Mouse (Mus musculus) liver, adult 2 months (tissue): ENCODE results near the gene Fgd3. TPM values are rescaled to one million over a fixed set of nuclear protein-coding genes. Genes with fewer than 3 reads are reported as not detected.

Source experiments
- DNase-seq: peaks from one replicate; pipeline ENCODE4 v3.0.0-alpha.2; 2011; ENCODE audit warnings: low read depth, low spot score; ENCODE audit errors: extremely low read depth
- H3K27ac ChIP-seq: fragments of 200-500 bp; replicated peaks from 2 replicates; pipeline ENCODE4 v1.5.1; 2012; ENCODE audit warnings: low read depth, mild to moderate bottlenecking, control low read depth, inconsistent platforms, low read length; ENCODE audit not compliant: insufficient read depth
- H3K27me3 ChIP-seq: fragments of 200-500 bp; 2 replicates; pipeline ENCODE4 v1.6.1; 2012; ENCODE audit warnings: mild to moderate bottlenecking, moderate library complexity, low read length, inconsistent platforms; ENCODE audit not compliant: control insufficient read depth, insufficient read depth
- H3K36me3 ChIP-seq: fragments of 200-500 bp; 2 replicates; pipeline ENCODE4 v1.6.1; 2012; ENCODE audit warnings: low read length, inconsistent platforms; ENCODE audit not compliant: control insufficient read depth, insufficient read depth
- H3K4me1 ChIP-seq: fragments of 200-500 bp; 2 replicates; pipeline ENCODE4 v1.6.1; 2011; ENCODE audit warnings: low read length; ENCODE audit not compliant: control insufficient read depth, insufficient read depth
- H3K4me3 ChIP-seq: fragments of 200-500 bp; 2 replicates; pipeline ENCODE4 v1.5.1; 2011; ENCODE audit warnings: low read depth, mild to moderate bottlenecking, control low read depth, low read length, moderate library complexity; ENCODE audit not compliant: insufficient read depth
- H3K79me2 ChIP-seq: fragments of 200-500 bp; 2 replicates; pipeline ENCODE4 v1.6.1; 2012; ENCODE audit warnings: inconsistent platforms, mild to moderate bottlenecking, low read length, moderate library complexity; ENCODE audit not compliant: control insufficient read depth, insufficient read depth
- H3K9ac ChIP-seq: fragments of 200-500 bp; 2 replicates; pipeline ENCODE4 v1.6.1; 2012; ENCODE audit warnings: low read depth, mild to moderate bottlenecking, control low read depth, inconsistent platforms, low read length
- CTCF ChIP-seq: fragments of 200-500 bp; IDR thresholded peaks from 2 replicates; pipeline ENCODE4 v1.5.1; 2011; ENCODE audit warnings: low read depth, low read length, control low read depth
- POLR2A ChIP-seq: fragments of 200-500 bp; IDR thresholded peaks from 2 replicates; pipeline ENCODE4 v1.6.1; 2011; ENCODE audit warnings: low read length, control low read depth; ENCODE audit not compliant: insufficient read depth; ENCODE audit errors: extremely low read depth
- WGBS: fragments of 180-500 bp; shearing (Covaris S2); methylation state at CpG from one replicate; pipeline ENCODE4 v1.1.7; 2018; 5-methylcytosine and 5-hydroxymethylcytosine counted together
- polyA plus RNA-seq: library from polyadenylated mRNA; depleted of rRNA; stranded (reverse); fragments of >200 nt; gene quantifications from 2 replicates; pipeline ENCODE4 v1.2.3, GENCODE M21; 2012; rRNA removed
- total RNA-seq: library from RNA; depleted of rRNA; stranded (reverse); fragments of >200 nt; gene quantifications from 2 replicates; pipeline ENCODE4 v1.2.3, GENCODE M21; 2014; rRNA removed

The Fgd3 gene
- total and polyA plus RNA-seq, 2 experiments: 0.51 to 0.65 TPM

DNA sequence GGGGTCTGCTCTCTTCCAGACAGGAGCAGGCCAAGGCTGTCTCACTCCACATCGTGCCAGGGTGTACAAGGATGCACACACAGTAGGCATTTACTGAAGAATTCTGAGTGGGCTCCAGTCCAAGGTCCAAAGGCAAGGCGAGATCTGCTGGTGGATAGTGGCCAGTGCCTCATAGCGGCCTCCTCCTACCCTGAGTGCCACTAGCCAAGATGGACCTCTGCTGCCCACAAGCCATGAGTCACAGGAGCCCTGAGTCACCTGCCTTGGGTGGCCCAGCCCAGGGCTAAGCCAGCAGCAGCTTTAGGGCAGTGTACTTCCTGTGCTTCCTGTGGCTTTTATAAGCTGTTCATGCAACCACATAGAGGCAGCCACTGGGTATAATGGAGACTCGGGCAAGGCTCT lies 106.6 kb downstream of the Fgd3 start:
- H3K4me1 ChIP-seq: peaks cover 9% of the 10 kb centered on the region

DNA sequence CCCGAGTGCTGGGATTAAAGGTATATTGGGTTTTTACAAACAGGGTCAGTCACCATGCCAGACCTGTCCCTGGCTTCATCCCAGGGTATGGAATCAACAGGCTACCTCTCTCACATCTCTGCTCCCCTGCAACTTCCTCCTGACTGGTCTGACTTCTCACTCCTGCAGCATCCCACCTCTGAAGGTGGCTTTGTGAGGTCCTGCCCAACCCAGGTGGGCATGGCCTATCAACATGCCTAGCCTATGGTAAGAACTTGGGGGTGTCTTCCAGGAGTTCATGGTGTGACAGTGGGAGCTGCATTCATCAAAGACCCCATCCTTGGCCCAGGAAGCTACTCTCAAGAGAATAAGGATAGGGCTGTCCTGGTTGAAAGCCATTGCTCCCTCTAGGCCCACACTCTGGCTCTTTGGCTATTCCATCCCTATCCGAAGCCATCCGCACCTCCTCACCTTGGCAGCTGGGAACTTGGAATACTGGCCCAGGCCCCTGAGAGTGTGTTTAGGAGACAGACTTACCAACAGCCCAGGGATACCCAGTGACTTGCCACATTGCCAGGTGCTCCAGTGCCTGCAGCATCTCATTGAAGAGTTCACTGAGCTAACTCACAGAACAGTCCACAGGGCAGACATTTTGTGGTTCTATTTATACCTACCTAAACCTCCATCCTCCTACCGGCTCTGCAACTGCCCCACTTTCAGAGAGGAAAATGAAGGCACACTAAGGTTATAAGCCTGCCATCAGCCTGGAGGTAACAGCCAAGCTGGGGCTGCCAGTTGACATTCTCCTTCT lies 107.2 kb downstream of the Fgd3 start:
- Histone ChIP-seq H3K27ac (no peak overlapping the region), H3K4me3 (no peak overlapping the region), H3K36me3 (no peaks in the 10 kb centered on the region), H3K79me2 (no peaks in the 10 kb centered on the region; the same call in 1 of the 2 replicates), H3K4me1 (peaks cover 9% of the 10 kb centered on the region), H3K27me3 (no peaks in the 10 kb centered on the region), H3K9ac (no peak overlapping the region)
- DNase-seq: no peak
- TF ChIP-seq CTCF: no peak
- TF ChIP-seq POLR2A: no peak
- 92% methylated on average over 4 of the region's 4 CpGs for WGBS

More for the DNA sequence above, 106.6 kb downstream of the Fgd3 start:
- no peaks in the 10 kb centered on the region for H3K36me3 ChIP-seq
- no peak overlapping the region for H3K4me3 ChIP-seq
- 51% methylated on average over 4 of the region's 4 CpGs for WGBS
- no peaks in the 10 kb centered on the region; the same call in 1 of the 2 replicates for H3K79me2 ChIP-seq
- TF ChIP-seq CTCF: no peak
- no peak for DNase-seq
- no peaks in the 10 kb centered on the region for H3K27me3 ChIP-seq
- H3K27ac ChIP-seq: no peak overlapping the region
- no peak overlapping the region for H3K9ac ChIP-seq

Other genes starting within 250 kb of the Fgd3 start
- gene Wnk2, start 172.3 kb downstream of the Fgd3 start, total RNA-seq: 0.07 and 0.09 TPM in 2 replicates
- gene Wnk2, start 172.3 kb downstream of the Fgd3 start, polyA plus RNA-seq: 0.15 and 0.16 TPM in 2 replicates
- gene Ninj1, start 132.8 kb downstream of the Fgd3 start, total RNA-seq: 178 TPM in 2 replicates
- 1,040 and 1,373 TPM in 2 replicates for gene Ninj1, start 132.8 kb downstream of the Fgd3 start, polyA plus RNA-seq
- gene Card19, start 104.3 kb downstream of the Fgd3 start, total RNA-seq: 11.2 and 15.3 TPM in 2 replicates
- gene Card19, start 104.3 kb downstream of the Fgd3 start, polyA plus RNA-seq: 35.4 and 38.0 TPM in 2 replicates
- gene Susd3, start 71.6 kb downstream of the Fgd3 start, total RNA-seq: 0.18 and 0.27 TPM in 2 replicates
- gene Susd3, start 71.6 kb downstream of the Fgd3 start, polyA plus RNA-seq: 0.49 and 1.1 TPM in 2 replicates
- gene Bicd2, start 21.3 kb upstream of the Fgd3 start, total RNA-seq: 7.4 and 7.6 TPM in 2 replicates
- gene Bicd2, start 21.3 kb upstream of the Fgd3 start, polyA plus RNA-seq: 6.2 and 8.7 TPM in 2 replicates
- 5.0 and 5.6 TPM in 2 replicates for gene Ippk, start 100.9 kb upstream of the Fgd3 start, total RNA-seq
- gene Ippk, start 100.9 kb upstream of the Fgd3 start, polyA plus RNA-seq: 3.2 and 3.9 TPM in 2 replicates
- gene Tes3-ps, start 173.0 kb upstream of the Fgd3 start, total RNA-seq: 0.13 and 0.18 TPM in 2 replicates
- 0.04 TPM in 2 replicates for gene Tes3-ps, start 173.0 kb upstream of the Fgd3 start, polyA plus RNA-seq
- 0.55 and 0.81 TPM in 2 replicates for gene Ecm2, start 184.5 kb upstream of the Fgd3 start, total RNA-seq
- 0.07 and 0.15 TPM in 2 replicates for gene Ecm2, start 184.5 kb upstream of the Fgd3 start, polyA plus RNA-seq
- 0.13 and 0.65 TPM in 2 replicates for gene Aspn, start 224.1 kb upstream of the Fgd3 start, total RNA-seq
- gene Aspn, start 224.1 kb upstream of the Fgd3 start, polyA plus RNA-seq: not detected in 2 replicates